Mouse (Mus musculus): ENCODE measurements around the gene Fra10ac1. TPM values are rescaled to one million over a fixed set of nuclear protein-coding genes. Genes with fewer than 3 reads are reported as not detected.

The Fra10ac1 gene
- polyA plus RNA-seq, 1 experiment from 2014 or later = 43.9 TPM

DNA sequence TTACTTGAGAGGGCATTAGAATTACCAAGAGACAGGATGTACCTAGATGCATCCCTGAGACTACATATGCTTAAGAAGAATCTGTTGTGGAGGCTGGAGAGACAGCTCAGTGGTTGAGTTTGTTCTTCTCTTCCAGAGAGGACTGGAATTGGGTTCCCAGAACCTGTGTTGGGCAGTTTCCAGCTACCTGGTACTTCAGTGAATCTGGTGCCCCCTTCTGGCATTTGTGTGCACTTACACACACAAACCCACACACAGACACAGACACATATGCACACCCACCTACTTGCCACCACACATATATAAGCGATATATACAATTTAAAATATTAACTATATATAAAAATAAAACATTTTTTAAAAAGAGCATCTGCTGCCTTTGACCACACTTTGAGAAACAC is 67.7 kb downstream of the Fra10ac1 start:
- WGBS = 98% methylated on average over 1 of the region's 1 CpGs
- Histone ChIP-seq H3K4me2 (no peak overlapping the region), H3K27me3 (replicated peaks) (no peaks in the 10 kb centered on the region), H3K36me3 (replicated peaks) (no peaks in the 10 kb centered on the region), H3K4me1 (no peaks in the 10 kb centered on the region), H3K9ac (no peak overlapping the region), H3K27ac (no peak overlapping the region), H3K4me3 (no peak overlapping the region), H3K9me3 (no peaks in the 10 kb centered on the region)
- no peak for ATAC-seq (replicated peaks)

DNA sequence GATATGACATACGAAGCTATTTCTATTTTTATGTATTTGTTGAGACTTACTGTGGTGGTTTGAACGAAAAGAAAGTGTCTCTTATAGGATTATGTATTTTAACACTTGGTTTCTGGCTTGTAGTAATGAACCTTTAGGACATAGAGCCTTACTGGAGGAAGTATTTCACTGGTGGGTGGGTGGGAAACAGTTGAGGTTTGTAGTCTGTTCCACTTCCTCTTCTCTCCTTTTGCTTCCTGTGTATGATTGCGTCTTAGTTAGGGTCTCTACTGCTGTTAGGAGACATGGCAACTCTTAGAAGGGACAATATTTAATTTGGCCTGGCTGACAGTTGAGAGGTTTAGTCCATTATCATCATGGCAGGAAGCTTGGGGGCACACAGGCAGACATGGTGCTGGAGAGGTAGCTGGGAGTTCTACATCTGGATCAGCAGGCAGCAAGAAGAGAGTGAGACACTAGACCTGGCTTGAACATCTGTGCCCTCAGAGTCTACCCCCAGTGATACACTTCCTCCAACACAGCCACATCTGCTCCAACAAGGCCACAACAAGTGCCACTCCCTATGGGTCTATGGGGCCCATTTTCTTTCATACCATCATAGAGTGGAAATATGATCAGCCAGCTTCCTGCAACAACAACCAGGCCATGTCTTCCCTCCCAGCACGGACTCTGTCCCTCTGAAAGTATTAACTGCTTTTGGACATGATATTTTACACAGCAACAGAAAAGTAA is 80.2 kb downstream of the Fra10ac1 start:
- H3K4me1 ChIP-seq = no peaks in the 10 kb centered on the region
- WGBS = 78% methylated on average over 4 of the region's 4 CpGs
- no peaks in the 10 kb centered on the region for H3K9me3 ChIP-seq
- no peak for ATAC-seq (replicated peaks)
- H3K27me3 ChIP-seq (replicated peaks) = no peaks in the 10 kb centered on the region
- H3K36me3 ChIP-seq (replicated peaks) = no peaks in the 10 kb centered on the region
- H3K9ac ChIP-seq = no peak overlapping the region
- no peak overlapping the region for H3K4me3 ChIP-seq
- no peak overlapping the region for H3K4me2 ChIP-seq
- no peak overlapping the region for H3K27ac ChIP-seq

Other genes starting within 250 kb of the Fra10ac1 start
- gene Myof, start 180.6 kb downstream of the Fra10ac1 start, polyA plus RNA-seq (2015; fragmentation: Nextera tagmentation; extraction: Ambion mirVana) = 2.1 and 2.5 TPM in 2 replicates
- gene Cep55, start 169.1 kb downstream of the Fra10ac1 start, polyA plus RNA-seq (2015; fragmentation: Nextera tagmentation; extraction: Ambion mirVana) = 5.0 and 5.4 TPM in 2 replicates
- gene Ffar4, start 127.1 kb downstream of the Fra10ac1 start, polyA plus RNA-seq (2015; fragmentation: Nextera tagmentation; extraction: Ambion mirVana) = 0.20 and 0.43 TPM in 2 replicates
- 3.6 and 10.5 TPM in 2 replicates for gene Rbp4, start 98.9 kb downstream of the Fra10ac1 start, polyA plus RNA-seq (2015; fragmentation: Nextera tagmentation; extraction: Ambion mirVana)
- gene Pde6c, start 91.4 kb downstream of the Fra10ac1 start, polyA plus RNA-seq (2015; fragmentation: Nextera tagmentation; extraction: Ambion mirVana) = 0.06 and 0.17 TPM in 2 replicates
- 14.7 and 20.7 TPM in 2 replicates for gene Lgi1, start 40.4 kb upstream of the Fra10ac1 start, polyA plus RNA-seq (2015; fragmentation: Nextera tagmentation; extraction: Ambion mirVana)
- gene Slc35g1, start 171.8 kb upstream of the Fra10ac1 start, polyA plus RNA-seq (2015; fragmentation: Nextera tagmentation; extraction: Ambion mirVana) = 0.98 and 1.2 TPM in 2 replicates